Mouse (Mus musculus) liver, postnatal 0 days (tissue): ENCODE measurements at regions not wholly inside any gene's neighbourhood (a gene's known extent, or its start where the extent isn't known, plus 50 kb on each side); places are given as distances from the start of the nearest gene placed in this dataset.

ENCODE experiments used
- CTCF ChIP-seq: sonication (generic); IDR thresholded peaks from 2 replicates; pipeline ENCODE4 v1.5.1; 2016; ENCODE audit warnings: antibody characterized with exemption, low read depth
- EP300 ChIP-seq: IDR thresholded peaks from 2 replicates; pipeline ENCODE4 v1.6.1; 2016; ENCODE audit warnings: antibody characterized with exemption, low read depth, mild to moderate bottlenecking

DNA sequence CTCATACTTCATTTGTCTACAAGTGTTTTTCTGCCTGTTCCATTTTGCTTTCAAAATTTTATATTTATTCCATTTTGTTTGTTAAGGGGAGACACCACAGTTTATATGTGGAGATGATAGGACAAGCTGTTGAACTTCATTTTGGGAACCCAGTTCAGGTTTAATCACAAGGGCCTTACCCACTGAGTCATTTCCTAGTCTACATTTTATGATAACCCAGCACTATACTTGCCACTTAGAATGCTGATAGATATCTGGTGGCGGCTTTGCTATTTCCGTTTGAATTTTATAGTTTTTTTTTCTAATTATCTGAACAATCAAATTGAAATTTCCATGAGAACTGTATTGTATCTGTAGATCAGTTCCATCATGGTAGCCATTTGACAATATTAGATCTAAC is 869.5 kb upstream of the B3galt2 start:
- no peak for TF ChIP-seq EP300
- no peak for TF ChIP-seq CTCF
